Mouse (Mus musculus): ENCODE measurements around the gene Klk5. TPM values are rescaled to one million over a fixed set of nuclear protein-coding genes. Genes with fewer than 3 reads are reported as not detected.
A peak's percentile ranks its signal among the peaks of the same experiment; 100 is the strongest.

The Klk5 gene
- total and polyA plus RNA-seq, 2 experiments = not detected

DNA sequence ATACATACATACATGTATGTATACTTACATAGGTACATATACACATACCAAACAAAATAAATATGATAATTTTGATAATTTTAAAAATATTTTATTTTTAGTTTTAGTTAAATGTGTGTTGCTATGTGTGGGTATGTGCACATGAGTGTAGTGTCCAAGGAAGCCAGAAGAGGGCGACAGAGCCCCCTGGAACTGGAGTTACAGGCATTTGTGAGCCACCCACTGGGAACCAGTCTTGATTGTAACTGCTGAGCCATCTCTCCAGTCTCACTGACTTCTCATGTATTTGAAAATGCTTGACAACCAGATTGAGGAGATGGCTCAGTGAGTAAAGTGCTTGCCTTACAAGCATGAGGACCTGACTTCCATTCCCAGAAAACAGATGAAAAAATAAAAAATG, 36.5 kb downstream of the Klk5 start:
- DNase-seq (ENCODE audit: extremely low read depth, low read depth, low spot score) = no peak
- Histone ChIP-seq H3K36me3 (ENCODE audit: control insufficient read depth, insufficient read depth, low read length) (no peaks in the 10 kb centered on the region), H3K27me3 (ENCODE audit: control insufficient read depth, insufficient read depth, low read length) (no peaks in the 10 kb centered on the region), H3K27ac (replicated peaks; ENCODE audit: insufficient read depth, low read depth, low read length) (no peak overlapping the region), H3K4me3 (ENCODE audit: insufficient read depth, low read depth, low read length) (no peak overlapping the region), H3K79me2 (ENCODE audit: control insufficient read depth, insufficient read depth, low read length) (no peaks in the 10 kb centered on the region), H3K4me1 (ENCODE audit: control insufficient read depth, insufficient read depth, low read length) (no peaks in the 10 kb centered on the region), H3K9ac (ENCODE audit: low read depth, low read length) (no peak overlapping the region)
- 34% methylated on average over 1 of the region's 1 CpGs for WGBS
- TF ChIP-seq CTCF (IDR thresholded peaks at IDR 0.05; ENCODE audit: low read depth, low read length) (no peak), POLR2A (IDR thresholded peaks at IDR 0.05; ENCODE audit: extremely low read depth, insufficient read depth, low read length) (no peak)

DNA sequence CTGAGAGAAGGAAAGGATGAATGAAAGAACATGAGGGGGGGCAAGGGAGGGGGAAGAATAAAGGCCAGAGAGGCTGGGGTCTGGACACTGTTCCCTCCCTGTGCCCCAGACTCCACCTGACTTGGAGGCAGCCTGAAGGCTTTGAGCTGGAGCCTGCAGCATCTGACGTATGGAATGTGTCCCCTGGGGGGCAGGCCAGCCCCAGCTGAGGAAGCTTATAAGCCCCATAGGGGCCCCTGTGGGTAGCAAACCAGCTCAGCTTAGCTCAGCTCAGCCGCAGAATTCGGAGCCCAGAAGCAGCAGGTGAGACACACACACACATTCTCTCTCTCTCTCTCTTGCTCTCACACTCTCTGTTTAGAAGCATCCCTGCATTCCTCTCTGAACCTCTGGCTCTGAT, 39.1 kb downstream of the Klk5 start, which contains the start of gene Klk4:
Klk4 (plus strand) TSS at position 249 of the 400 bp plus-strand sequence.
- TF ChIP-seq POLR2A (IDR thresholded peaks at IDR 0.05; ENCODE audit: extremely low read depth, insufficient read depth, low read length) (no peak), CTCF (IDR thresholded peaks at IDR 0.05; ENCODE audit: low read depth, low read length) (no peak)
- H3K79me2 ChIP-seq (ENCODE audit: control insufficient read depth, insufficient read depth, low read length) = no peaks in the 10 kb centered on the region
- no peaks in the 10 kb centered on the region for H3K4me1 ChIP-seq (ENCODE audit: control insufficient read depth, insufficient read depth, low read length)
- H3K4me3 ChIP-seq (ENCODE audit: insufficient read depth, low read depth, low read length) = no peak within 1 kb of the TSS
- no peaks in the 10 kb centered on the region for H3K27me3 ChIP-seq (ENCODE audit: control insufficient read depth, insufficient read depth, low read length)
- no peak within 1 kb of the TSS for H3K9ac ChIP-seq (ENCODE audit: low read depth, low read length)
- no peak for DNase-seq (ENCODE audit: extremely low read depth, low read depth, low spot score)
- no peaks in the 10 kb centered on the region for H3K36me3 ChIP-seq (ENCODE audit: control insufficient read depth, insufficient read depth, low read length)
- H3K27ac ChIP-seq (replicated peaks; ENCODE audit: insufficient read depth, low read depth, low read length) = no peak within 1 kb of the TSS
- 5% methylated on average over 3 of the region's 3 CpGs for WGBS

DNA sequence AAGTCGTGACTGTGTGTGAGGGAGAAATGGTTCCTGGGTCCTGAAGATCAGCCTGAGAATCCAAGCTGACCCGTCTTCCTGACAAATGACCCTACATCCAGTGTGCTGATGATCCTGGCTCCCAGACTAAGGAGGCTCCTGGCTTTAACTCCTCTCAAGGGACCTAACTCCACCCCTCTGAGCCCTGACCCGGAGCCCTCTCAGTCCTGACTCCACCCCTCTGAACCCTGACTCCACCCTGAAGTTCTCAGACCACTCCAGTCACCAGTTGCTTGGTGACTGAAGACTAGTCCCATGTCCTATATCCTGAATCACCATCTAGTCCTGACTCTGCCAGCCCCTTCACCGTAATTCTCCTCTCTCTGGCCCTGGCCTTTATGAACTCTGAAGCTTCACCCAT, 40.6 kb downstream of the Klk5 start:
- no peaks in the 10 kb centered on the region for H3K36me3 ChIP-seq (ENCODE audit: control insufficient read depth, insufficient read depth, low read length)
- TF ChIP-seq CTCF (IDR thresholded peaks at IDR 0.05; ENCODE audit: low read depth, low read length) = no peak
- no peak for TF ChIP-seq POLR2A (IDR thresholded peaks at IDR 0.05; ENCODE audit: extremely low read depth, insufficient read depth, low read length)
- no peaks in the 10 kb centered on the region for H3K79me2 ChIP-seq (ENCODE audit: control insufficient read depth, insufficient read depth, low read length)
- no peaks in the 10 kb centered on the region for H3K4me1 ChIP-seq (ENCODE audit: control insufficient read depth, insufficient read depth, low read length)
- no peak overlapping the region for H3K27ac ChIP-seq (replicated peaks; ENCODE audit: insufficient read depth, low read depth, low read length)
- H3K4me3 ChIP-seq (ENCODE audit: insufficient read depth, low read depth, low read length) = no peak overlapping the region
- H3K9ac ChIP-seq (ENCODE audit: low read depth, low read length) = no peak overlapping the region
- no peaks in the 10 kb centered on the region for H3K27me3 ChIP-seq (ENCODE audit: control insufficient read depth, insufficient read depth, low read length)
- WGBS = 27% methylated on average over 4 of the region's 4 CpGs
- DNase-seq (ENCODE audit: extremely low read depth, low read depth, low spot score) = no peak

DNA sequence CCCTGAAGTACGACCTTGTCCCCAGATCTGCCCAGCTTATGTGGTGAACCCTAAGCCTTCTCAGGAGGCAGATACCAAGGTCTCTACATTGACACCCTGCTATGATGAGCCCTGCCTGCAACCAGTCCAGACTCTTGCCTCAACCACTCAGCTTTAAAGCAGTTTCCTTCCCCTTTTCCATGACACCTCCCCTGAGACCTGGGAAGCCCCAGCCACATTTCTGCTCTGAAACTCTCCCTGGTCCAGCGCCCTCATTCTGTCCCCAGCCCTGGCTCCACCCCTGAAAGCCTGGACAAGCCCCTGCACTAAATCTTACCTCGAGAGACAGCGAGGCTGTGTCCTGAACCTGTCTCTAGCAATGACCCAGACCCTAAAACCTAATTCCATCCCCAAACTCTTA, 41.0 kb downstream of the Klk5 start:
- no peak overlapping the region for H3K27ac ChIP-seq (replicated peaks; ENCODE audit: insufficient read depth, low read depth, low read length)
- no peak for DNase-seq (ENCODE audit: extremely low read depth, low read depth, low spot score)
- no peaks in the 10 kb centered on the region for H3K27me3 ChIP-seq (ENCODE audit: control insufficient read depth, insufficient read depth, low read length)
- H3K36me3 ChIP-seq (ENCODE audit: control insufficient read depth, insufficient read depth, low read length) = no peaks in the 10 kb centered on the region
- no peak overlapping the region for H3K4me3 ChIP-seq (ENCODE audit: insufficient read depth, low read depth, low read length)
- WGBS = 20% methylated on average over 4 of the region's 4 CpGs
- no peak for TF ChIP-seq CTCF (IDR thresholded peaks at IDR 0.05; ENCODE audit: low read depth, low read length)
- TF ChIP-seq POLR2A (IDR thresholded peaks at IDR 0.05; ENCODE audit: extremely low read depth, insufficient read depth, low read length) = no peak
- H3K9ac ChIP-seq (ENCODE audit: low read depth, low read length) = no peak overlapping the region
- H3K79me2 ChIP-seq (ENCODE audit: control insufficient read depth, insufficient read depth, low read length) = no peaks in the 10 kb centered on the region
- H3K4me1 ChIP-seq (ENCODE audit: control insufficient read depth, insufficient read depth, low read length) = no peaks in the 10 kb centered on the region

DNA sequence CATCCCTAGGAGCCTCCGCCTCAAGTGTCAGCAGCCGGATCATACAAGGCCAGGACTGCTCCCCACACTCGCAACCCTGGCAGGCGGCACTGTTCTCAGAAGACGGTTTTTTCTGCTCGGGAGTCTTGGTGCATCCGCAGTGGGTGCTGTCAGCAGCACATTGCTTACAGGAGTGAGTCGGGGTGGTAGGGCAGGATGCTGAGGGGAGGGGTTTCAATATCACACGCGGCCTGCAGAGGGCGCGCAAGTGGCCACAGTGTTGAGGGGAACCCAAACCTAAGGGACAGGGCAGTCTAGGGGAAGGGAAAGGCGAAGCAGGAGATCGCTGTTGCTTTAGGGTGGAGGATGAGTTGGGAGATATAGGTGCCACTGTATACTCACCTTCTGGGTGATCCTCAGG, 41.8 kb downstream of the Klk5 start:
- Histone ChIP-seq H3K4me1 (ENCODE audit: control insufficient read depth, insufficient read depth, low read length) (no peaks in the 10 kb centered on the region), H3K79me2 (ENCODE audit: control insufficient read depth, insufficient read depth, low read length) (no peaks in the 10 kb centered on the region), H3K36me3 (ENCODE audit: control insufficient read depth, insufficient read depth, low read length) (no peaks in the 10 kb centered on the region), H3K27me3 (ENCODE audit: control insufficient read depth, insufficient read depth, low read length) (no peaks in the 10 kb centered on the region), H3K9ac (ENCODE audit: low read depth, low read length) (no peak overlapping the region), H3K4me3 (ENCODE audit: insufficient read depth, low read depth, low read length) (no peak overlapping the region), H3K27ac (replicated peaks; ENCODE audit: insufficient read depth, low read depth, low read length) (no peak overlapping the region)
- no peak for DNase-seq (ENCODE audit: extremely low read depth, low read depth, low spot score)
- TF ChIP-seq POLR2A (IDR thresholded peaks at IDR 0.05; ENCODE audit: extremely low read depth, insufficient read depth, low read length) (no peak), CTCF (IDR thresholded peaks at IDR 0.05; ENCODE audit: low read depth, low read length) (peak; percentile 76)
- WGBS = 14% methylated on average over 14 of the region's 14 CpGs

DNA sequence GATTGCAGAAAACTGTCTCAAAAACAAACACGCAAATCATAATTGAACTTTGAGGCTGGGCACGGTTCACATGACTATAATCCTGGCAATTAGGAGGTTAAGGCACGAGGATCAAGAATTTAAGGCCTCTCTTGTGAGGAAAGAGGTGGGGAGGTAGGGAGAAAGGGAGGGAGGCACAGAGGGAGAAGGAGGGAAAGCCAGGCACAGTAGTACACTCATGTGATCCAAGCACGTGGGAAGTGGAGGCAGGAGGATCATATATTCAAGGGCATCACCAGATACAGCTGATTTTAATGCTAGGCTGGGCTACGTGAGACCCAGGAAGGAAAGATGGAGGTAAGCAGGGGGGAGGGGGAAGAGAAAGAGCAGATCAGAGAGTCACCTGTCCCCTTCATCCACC, 49.6 kb downstream of the Klk5 start:
- H3K36me3 ChIP-seq (ENCODE audit: control insufficient read depth, insufficient read depth, low read length) = no peaks in the 10 kb centered on the region
- H3K4me3 ChIP-seq (ENCODE audit: insufficient read depth, low read depth, low read length) = no peak overlapping the region
- no peaks in the 10 kb centered on the region for H3K4me1 ChIP-seq (ENCODE audit: control insufficient read depth, insufficient read depth, low read length)
- TF ChIP-seq CTCF (IDR thresholded peaks at IDR 0.05; ENCODE audit: low read depth, low read length) = no peak
- no peak for TF ChIP-seq POLR2A (IDR thresholded peaks at IDR 0.05; ENCODE audit: extremely low read depth, insufficient read depth, low read length)
- H3K27ac ChIP-seq (replicated peaks; ENCODE audit: insufficient read depth, low read depth, low read length) = no peak overlapping the region
- no peak overlapping the region for H3K9ac ChIP-seq (ENCODE audit: low read depth, low read length)
- 31% methylated on average over 5 of the region's 5 CpGs for WGBS
- H3K27me3 ChIP-seq (ENCODE audit: control insufficient read depth, insufficient read depth, low read length) = no peaks in the 10 kb centered on the region
- no peak for DNase-seq (ENCODE audit: extremely low read depth, low read depth, low spot score)
- no peaks in the 10 kb centered on the region for H3K79me2 ChIP-seq (ENCODE audit: control insufficient read depth, insufficient read depth, low read length)
